Mouse (Mus musculus) frontal cortex, adult 2 months (tissue): ENCODE data around the gene Slk. TPM values are rescaled to one million over a fixed set of nuclear protein-coding genes. Genes with fewer than 3 reads are reported as not detected.
"Not testable (repeated sequence)": the region's sequence is repeated elsewhere in the genome, so short reads cannot be mapped to it uniquely, and the experiment has no call there.

Experiments used
- DNase-seq, 2 experiments: peaks; one replicate each; pipeline ENCODE4 v3.0.0; 2022; ENCODE audit warnings: low spot score in 1 of 2; ENCODE audit errors: extremely low spot score in 1 of 2
- polyA plus RNA-seq: library from polyadenylated mRNA; depleted of rRNA; stranded (reverse); fragments of >200 nt; gene quantifications from 2 replicates; pipeline ENCODE4 v1.2.3, GENCODE M21; 2012

The Slk gene
- polyA plus RNA-seq, 1 experiment = 39.7 TPM

DNA sequence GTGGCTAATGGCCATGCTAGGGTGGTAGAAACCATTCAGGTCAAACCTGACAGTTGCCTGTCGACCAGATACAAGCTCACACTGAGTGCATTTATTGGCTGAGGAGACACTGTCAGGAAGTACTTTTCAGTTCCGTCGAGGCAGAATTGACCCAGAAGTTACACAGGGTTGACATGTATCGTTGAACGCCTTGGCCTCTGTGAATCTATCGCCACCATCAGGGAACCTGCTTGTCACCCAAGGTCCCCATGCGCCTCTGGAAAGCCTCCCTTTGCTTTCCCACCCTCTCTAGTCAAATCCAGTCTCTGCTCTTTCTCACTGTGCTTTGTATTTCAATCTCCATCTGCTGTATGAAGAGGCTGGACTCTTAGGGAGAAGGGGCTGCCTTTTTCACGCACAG lies 13.5 kb upstream of the Slk start:
- no peak for DNase-seq

GRCm38 (mm10) chr19:47570042-47570441 lies 9.4 kb upstream of the Slk start:
- no peak for DNase-seq

DNA sequence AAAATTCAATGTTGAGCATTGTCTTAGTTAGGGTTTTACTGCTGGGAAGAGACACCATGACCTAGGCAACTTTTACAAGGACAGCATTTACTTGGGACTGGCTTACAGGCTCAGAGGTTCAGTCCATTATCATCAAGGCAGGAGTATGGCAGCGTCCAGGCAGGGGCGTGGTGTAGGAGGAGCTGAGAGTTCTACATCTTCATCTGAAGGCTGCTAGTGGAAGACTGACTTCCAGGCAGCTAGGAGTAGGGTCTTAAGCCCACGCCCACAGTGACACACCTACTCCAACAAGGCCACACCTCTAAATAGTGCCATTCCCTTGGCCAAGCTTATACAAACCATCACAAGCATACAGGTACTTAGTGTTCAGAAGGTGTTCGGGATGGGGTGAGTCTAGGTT lies 7.5 kb upstream of the Slk start:
- DNase-seq = not testable (repeated sequence)

DNA sequence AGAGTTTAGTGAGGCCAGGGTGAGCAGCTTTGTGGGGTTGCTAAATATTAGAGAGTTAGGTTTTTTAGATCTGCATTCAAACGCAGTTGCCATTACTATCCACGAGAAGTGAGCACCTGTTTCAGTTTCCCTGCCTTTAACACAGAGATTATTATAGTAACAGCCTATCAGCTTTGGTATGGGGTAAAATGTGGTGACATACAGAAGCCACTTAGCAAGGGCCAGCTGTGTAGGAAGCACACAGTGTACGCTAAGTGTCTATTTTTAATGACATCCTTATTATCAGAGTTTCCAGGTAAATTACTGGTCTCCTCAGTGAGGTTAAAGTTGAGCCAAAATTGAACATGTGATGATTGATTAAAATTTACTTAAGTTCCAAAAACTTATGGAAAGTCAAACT lies 5.8 kb upstream of the Slk start:
- no peak for DNase-seq

DNA sequence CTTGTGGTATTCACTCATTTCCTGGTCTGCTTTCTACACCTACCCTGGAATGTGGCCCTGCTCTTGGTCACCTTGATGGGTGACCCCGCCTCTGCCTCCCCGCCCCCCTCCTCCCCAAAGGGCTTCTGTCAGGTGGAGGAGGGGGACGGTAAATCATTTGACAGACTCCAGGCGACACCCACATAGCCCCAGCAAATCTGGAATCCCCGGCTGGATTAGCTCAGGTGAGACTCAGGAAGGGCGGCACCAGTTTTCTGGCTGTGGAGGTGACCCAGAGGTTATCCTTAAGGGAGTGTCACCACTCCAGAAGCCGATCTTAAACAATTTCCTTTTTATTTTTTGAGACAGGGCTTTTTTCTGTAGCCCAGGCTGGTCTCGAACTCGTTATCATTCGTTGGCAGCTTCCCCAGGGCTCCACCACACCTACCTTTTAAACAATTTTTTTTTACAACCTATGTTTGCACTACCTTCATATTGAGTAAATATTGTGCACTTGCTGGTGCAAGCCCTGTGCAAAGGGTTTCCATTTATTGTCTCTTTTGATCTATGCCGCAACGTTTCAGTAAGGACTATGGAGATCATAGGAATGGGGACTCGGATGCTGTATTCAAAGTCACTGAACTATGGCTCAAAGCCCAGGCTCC lies 775 bp upstream of the Slk start:
- no peak for DNase-seq

DNA sequence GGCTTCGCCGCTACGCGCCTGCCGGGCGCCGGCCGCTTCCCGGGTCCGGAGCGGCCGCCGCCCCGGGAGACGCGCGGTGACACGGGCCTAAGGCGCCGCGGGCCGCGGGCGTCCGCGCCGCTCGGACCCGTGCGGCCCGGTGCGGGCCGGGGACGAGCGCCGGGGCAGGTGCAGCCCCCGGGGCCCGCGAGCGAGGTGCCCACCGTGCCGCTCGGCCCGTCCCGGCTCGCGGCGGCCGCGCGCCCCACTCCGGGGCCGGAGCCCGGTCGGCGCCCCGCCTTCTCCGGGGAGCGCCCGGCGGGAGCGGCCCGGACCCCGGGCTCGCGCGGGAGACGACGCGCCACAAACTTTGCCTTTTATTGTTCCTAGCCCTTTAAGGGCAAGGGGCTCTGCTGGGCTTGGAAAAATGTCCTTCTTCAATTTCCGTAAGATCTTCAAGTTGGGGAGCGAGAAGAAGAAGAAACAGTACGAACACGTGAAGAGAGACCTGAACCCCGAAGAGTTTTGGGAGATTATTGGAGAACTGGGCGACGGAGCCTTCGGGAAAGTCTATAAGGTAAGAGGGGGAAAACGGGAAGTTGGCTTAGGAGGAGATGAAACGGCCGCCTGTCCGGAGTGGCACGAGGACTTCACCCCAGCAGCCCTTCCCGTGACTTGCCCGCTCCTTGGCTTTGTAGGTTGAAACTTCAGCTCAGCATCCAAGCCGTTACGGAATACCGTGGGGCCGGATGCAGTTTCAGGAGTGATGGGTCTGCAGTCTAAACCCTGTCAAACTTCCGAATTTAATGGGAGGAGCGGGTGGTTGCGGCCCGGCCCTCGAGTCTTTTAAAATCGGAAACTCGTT lies 532 bp downstream of the Slk start:
- no peak for DNase-seq

- no peak for DNase-seq
These were observed 6.3 kb downstream of the Slk start for GRCm38 (mm10) chr19:47585772-47586171.

DNA sequence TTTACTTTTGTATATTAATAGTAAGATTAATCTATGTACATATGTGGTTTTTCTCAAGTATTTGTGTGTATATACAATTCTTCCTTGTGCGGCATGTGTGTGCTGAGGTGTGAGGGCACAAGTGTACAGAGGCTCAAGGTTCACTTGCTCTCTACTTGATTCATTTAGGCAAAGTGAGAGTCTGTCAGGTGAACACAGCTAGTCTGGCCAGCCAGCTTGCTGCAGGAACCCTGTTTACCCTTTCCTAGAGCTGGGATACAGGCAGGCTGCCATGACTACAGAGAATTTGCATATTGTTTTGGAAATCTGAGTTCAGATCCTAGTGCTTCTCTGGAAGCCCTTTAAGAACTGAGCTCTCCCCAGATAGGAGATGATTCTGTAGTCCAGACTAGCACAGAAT lies 7.5 kb downstream of the Slk start:
- DNase-seq = no peak

GRCm38 (mm10) chr19:47608513-47608912 lies 29.0 kb downstream of the Slk start:
- no peak for DNase-seq

DNA sequence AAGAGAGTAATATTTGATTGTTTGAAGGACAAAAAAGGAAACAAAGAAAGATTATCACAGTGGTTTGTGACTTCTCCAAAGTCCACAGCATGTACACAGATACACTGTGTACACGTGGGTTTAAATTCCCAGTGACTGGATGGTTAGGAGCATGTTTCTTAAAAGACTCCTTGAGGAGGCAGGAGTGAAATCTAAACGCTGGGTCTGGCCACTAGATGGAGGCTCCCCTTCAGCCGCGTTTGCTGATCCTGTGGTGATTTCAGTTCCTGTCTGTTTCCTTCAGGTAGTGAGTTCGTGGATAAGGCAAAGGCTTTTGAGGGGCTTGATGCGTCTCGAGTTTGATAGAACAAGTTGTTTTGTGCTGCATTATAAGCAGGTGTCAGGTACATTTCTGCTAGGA lies 34.0 kb downstream of the Slk start:
- no peak for DNase-seq

- DNase-seq = no peak
These were observed 42.0 kb downstream of the Slk start for GRCm38 (mm10) chr19:47621478-47621877.

DNA sequence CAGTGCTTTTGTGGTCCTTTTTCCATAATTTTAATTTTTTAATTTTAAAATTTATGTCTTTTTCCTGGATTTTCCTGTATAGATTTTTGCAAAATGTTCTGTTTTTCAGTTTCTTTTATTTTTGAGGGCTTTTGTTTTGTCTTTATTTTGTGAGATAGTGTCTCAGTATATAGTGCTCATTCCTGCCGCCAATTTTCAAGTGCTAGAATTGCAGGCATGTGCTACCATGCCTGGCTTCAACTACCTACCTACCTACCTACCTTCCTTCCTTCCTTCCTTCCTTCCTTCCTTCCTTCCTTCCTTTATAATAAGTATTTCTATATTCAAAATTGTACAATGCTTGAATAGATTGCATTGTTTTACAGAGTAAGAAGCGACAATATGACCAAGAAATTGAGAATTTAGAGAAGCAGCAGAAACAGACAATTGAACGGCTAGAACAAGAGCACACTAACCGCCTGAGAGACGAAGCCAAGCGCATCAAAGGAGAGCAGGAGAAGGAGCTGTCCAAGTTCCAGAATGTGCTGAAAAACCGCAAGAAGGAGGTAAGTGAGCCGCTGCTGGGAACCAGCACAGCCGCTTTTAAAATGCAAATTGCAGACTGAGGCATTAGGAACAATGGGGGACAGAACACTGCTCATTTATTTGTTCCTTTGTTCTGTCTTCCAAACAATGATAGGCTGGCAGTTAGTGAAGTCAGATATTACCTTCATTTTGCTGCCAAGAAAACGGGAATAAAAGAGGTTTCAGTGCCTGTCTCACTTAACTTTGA lies 45.6 kb downstream of the Slk start:
- no peak for DNase-seq

GRCm38 (mm10) chr19:47627450-47627849 lies 48.0 kb downstream of the Slk start:
- DNase-seq = peak in 1 of 2 experiments; percentile 66

- no peak for DNase-seq
These were observed 49.6 kb downstream of the Slk start for GRCm38 (mm10) chr19:47629068-47629467.

- DNase-seq = no peak
These were observed 50.9 kb downstream of the Slk start for GRCm38 (mm10) chr19:47630381-47630780.

- no peak for DNase-seq
These were observed 52.3 kb downstream of the Slk start for GRCm38 (mm10) chr19:47631799-47632198.

DNA sequence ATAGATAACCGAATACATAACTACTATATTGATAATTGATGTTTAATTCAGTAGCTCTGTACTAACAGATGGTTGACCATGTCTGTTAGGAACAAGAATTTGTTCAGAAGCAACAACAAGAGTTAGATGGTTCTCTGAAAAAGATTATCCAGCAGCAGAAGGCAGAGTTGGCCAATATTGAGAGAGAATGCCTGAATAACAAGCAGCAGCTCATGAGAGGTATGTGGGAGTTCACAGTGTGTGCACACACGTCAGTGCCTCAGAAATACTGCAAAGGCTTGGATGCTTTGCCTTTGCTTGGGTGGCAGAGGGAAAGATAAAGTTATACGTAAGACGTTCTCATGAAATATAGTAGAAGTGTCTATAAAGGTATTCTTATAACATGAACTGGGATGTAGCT lies 55.9 kb downstream of the Slk start:
- DNase-seq = no peak

GRCm38 (mm10) chr19:47643910-47644309 lies 64.4 kb downstream of the Slk start:
- no peak for DNase-seq

DNA sequence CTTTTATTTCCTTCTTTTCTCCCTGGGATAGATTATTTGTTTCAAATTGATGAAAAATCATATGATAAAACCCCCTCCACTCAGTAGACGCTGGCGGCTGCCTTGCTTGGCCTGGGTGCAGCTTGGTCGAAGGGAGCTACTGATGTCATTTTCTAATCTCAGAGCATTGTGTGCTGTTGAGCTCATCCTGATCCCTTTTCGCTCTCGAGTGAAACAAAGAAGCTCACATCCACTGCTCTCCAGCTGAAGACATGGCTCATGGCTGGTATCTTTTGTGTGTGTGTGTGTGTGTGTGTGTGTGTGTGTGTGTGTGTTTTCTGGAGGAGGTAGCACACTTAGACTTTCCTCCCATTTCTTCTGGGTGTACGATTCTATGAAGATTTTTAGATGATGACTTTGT lies 66.1 kb downstream of the Slk start:
- DNase-seq = no peak

DNA sequence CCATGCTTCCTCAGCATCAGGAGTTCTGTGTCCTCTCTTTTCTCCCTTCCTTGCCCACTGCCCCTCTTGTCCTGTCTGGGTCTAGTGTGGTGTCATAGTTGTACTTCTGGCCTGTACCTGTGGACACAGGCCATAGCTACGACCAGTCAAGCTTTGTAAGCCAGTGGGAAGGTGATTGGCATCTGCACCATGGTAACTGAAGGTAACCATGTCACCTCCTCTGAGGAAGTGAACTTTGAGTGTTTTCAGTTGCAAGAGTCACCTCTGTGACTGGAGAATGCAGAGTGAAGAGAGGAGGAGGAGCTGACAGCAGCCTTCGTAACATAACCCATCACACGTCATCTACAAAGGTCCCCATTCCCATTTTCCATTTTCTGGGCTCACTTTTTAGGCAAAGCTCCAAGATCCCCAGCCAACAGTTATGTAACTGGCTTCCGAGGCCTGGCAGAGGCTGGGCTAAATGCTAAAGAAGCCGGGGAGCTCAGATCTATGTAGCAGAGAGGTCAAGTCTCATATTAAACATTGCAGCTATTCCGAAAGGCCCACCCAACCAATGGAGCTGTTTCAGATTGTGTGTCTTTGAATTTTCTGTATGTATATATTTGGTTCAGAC lies 67.1 kb downstream of the Slk start:
- DNase-seq = no peak

- no peak for DNase-seq
These were observed 69.6 kb downstream of the Slk start for GRCm38 (mm10) chr19:47649071-47649470.
